Mouse (Mus musculus): ENCODE data around the gene Rbfox3. TPM values are rescaled to one million over a fixed set of nuclear protein-coding genes. Genes with fewer than 3 reads are reported as not detected.

Gene Rbfox3
- polyA plus RNA-seq, 1 experiment from 2014 or later, result 31.7 TPM

DNA sequence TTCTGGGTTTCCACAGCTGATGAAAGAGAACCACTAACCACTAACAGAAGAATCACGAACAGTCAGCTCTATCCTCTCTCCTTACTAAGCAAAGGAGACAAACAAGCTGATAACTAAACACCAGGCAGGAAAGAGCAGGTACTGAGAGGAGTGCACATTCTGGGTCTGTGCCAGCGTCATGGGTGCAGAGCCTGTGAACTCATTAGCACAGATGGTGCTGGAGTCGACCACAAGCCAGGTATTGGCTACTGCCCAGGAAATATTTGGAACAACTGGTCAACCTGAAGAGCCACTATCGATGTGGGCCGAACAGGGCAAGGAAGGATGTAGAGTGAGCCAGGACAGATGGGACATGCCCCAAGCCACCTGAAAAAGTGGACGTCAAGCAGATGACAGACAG is 50.2 kb downstream of the Rbfox3 start:
- 92% methylated on average over 6 of the region's 6 CpGs for WGBS
- Histone ChIP-seq H3K27me3 (ENCODE audit: control insufficient read depth, insufficient read depth, low read length) (no peaks in the 10 kb centered on the region), H3K9me3 (ENCODE audit: control insufficient read depth, low read length) (no peaks in the 10 kb centered on the region), H3K36me3 (ENCODE audit: control insufficient read depth, insufficient read depth, low read length) (no peaks in the 10 kb centered on the region), H3K9ac (replicated peaks; ENCODE audit: low read length) (no peak overlapping the region), H3K27ac (replicated peaks; ENCODE audit: low read depth, low read length) (no peak overlapping the region), H3K4me2 (ENCODE audit: low read length) (no peak overlapping the region), H3K4me3 (replicated peaks; ENCODE audit: low read depth, low read length) (no peak overlapping the region), H3K4me1 (ENCODE audit: control insufficient read depth, insufficient read depth, low read length) (peaks cover 20% of the 10 kb centered on the region)
- no peak for DNase-seq
- ATAC-seq (ENCODE audit: low FRiP score, low TSS enrichment), result no peak

DNA sequence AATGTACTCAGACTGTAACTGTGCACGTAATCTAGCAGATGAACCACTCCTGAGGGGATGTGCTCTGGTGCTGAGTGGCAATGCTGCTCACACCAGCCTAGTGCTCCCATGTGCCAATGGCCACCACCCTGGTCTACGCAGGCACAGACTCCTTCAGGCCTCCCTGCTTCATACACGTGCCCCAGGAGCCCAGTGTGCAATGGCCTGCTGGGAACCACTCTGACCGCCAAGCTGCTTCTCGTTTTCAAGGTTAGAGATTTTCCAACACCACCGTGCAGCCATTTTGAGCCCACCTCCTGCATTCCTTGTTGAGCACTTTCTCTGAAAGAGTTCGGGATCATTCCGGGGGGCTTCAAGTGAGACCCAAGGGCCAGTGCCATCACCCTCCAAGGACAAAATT is 50.6 kb downstream of the Rbfox3 start:
- Histone ChIP-seq H3K4me2 (ENCODE audit: low read length) (no peak overlapping the region), H3K4me3 (replicated peaks; ENCODE audit: low read depth, low read length) (no peak overlapping the region), H3K36me3 (ENCODE audit: control insufficient read depth, insufficient read depth, low read length) (no peaks in the 10 kb centered on the region), H3K4me1 (ENCODE audit: control insufficient read depth, insufficient read depth, low read length) (peaks cover 20% of the 10 kb centered on the region), H3K9me3 (ENCODE audit: control insufficient read depth, low read length) (no peaks in the 10 kb centered on the region), H3K9ac (replicated peaks; ENCODE audit: low read length) (no peak overlapping the region), H3K27ac (replicated peaks; ENCODE audit: low read depth, low read length) (no peak overlapping the region), H3K27me3 (ENCODE audit: control insufficient read depth, insufficient read depth, low read length) (no peaks in the 10 kb centered on the region)
- no peak for ATAC-seq (ENCODE audit: low FRiP score, low TSS enrichment)
- DNase-seq, result no peak
- 91% methylated on average over 8 of the region's 8 CpGs for WGBS

DNA sequence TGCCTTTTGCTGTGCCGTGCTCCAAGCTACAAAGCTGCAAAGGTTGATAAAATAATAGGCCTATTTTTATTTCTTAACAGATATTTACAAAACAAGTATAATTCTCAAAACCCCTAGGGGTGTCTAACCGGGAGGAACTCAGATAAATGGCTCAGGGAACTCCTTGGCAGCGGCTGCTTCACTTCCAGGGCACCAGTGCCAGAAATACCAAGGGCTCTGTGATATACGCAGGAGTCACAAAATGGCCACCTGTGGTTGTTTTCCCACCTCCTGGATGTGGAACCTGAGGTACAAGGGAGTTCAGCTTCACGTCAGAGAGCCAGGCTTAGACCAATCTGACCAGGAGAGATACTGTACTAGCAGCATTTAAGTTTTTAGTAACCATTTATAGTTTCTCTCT is 51.6 kb downstream of the Rbfox3 start:
- Histone ChIP-seq H3K27ac (replicated peaks; ENCODE audit: low read depth, low read length) (no peak overlapping the region), H3K4me2 (ENCODE audit: low read length) (no peak overlapping the region), H3K9me3 (ENCODE audit: control insufficient read depth, low read length) (no peaks in the 10 kb centered on the region), H3K4me1 (ENCODE audit: control insufficient read depth, insufficient read depth, low read length) (peaks cover 18% of the 10 kb centered on the region), H3K36me3 (ENCODE audit: control insufficient read depth, insufficient read depth, low read length) (no peaks in the 10 kb centered on the region), H3K9ac (replicated peaks; ENCODE audit: low read length) (no peak overlapping the region), H3K4me3 (replicated peaks; ENCODE audit: low read depth, low read length) (no peak overlapping the region), H3K27me3 (ENCODE audit: control insufficient read depth, insufficient read depth, low read length) (no peaks in the 10 kb centered on the region)
- DNase-seq, result no peak
- 85% methylated on average over 5 of the region's 5 CpGs for WGBS
- ATAC-seq (ENCODE audit: low FRiP score, low TSS enrichment), result no peak

DNA sequence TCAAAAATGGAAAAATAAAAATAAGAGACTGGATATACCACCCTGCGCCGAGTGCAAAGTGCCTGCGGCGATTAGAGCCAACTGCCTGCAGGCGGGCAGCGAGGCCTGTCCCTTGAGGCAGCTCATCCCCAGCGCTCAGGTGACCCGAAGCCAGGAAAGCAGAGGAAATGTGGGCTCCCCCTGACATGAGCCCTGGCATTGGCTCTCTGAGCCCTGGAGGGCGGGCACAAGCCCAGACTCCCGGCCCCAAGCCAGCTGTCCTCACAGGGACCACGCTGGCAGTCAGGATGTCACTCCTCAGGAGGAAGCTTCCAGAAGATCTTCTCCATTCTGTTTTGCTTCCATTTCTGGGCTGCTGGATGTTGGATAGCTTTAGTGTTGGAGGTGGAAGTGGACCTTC is 53.1 kb downstream of the Rbfox3 start:
- DNase-seq, result peak; percentile 32
- ATAC-seq (ENCODE audit: low FRiP score, low TSS enrichment), result no peak
- no peak overlapping the region for H3K4me3 ChIP-seq (replicated peaks; ENCODE audit: low read depth, low read length)
- 66% methylated on average over 11 of the region's 11 CpGs for WGBS
- H3K4me2 ChIP-seq (ENCODE audit: low read length), result no peak overlapping the region
- H3K36me3 ChIP-seq (ENCODE audit: control insufficient read depth, insufficient read depth, low read length), result no peaks in the 10 kb centered on the region
- no peaks in the 10 kb centered on the region for H3K9me3 ChIP-seq (ENCODE audit: control insufficient read depth, low read length)
- peak overlapping the region; percentile 46 for H3K27ac ChIP-seq (replicated peaks; ENCODE audit: low read depth, low read length)
- H3K27me3 ChIP-seq (ENCODE audit: control insufficient read depth, insufficient read depth, low read length), result no peaks in the 10 kb centered on the region
- no peak overlapping the region for H3K9ac ChIP-seq (replicated peaks; ENCODE audit: low read length)
- H3K4me1 ChIP-seq (ENCODE audit: control insufficient read depth, insufficient read depth, low read length), result peaks cover 14% of the 10 kb centered on the region

DNA sequence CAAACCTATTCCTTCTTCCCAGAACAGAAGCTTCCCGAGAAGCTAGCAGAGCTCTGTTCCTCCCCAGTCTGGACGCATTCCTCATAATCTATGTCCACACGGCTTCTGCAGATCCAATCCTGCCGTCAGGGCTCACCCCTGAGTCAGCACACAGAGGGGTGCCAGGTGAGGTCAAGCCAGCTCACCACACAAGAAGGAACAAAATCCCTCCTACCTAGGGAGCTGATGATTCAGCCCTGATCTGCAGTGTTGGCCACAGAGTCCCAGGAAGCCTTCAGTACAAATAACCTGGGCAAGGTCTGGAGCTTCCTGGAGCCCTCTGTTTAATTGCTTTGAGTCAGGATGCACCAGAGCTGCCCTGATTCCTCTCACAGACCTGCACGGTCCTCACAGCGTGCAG is 60.0 kb downstream of the Rbfox3 start:
- no peaks in the 10 kb centered on the region for H3K9me3 ChIP-seq (ENCODE audit: control insufficient read depth, low read length)
- H3K27me3 ChIP-seq (ENCODE audit: control insufficient read depth, insufficient read depth, low read length), result no peaks in the 10 kb centered on the region
- no peak overlapping the region for H3K4me3 ChIP-seq (replicated peaks; ENCODE audit: low read depth, low read length)
- DNase-seq, result no peak
- ATAC-seq (ENCODE audit: low FRiP score, low TSS enrichment), result no peak
- WGBS, result 78% methylated on average over 6 of the region's 6 CpGs
- no peak overlapping the region for H3K9ac ChIP-seq (replicated peaks; ENCODE audit: low read length)
- H3K4me1 ChIP-seq (ENCODE audit: control insufficient read depth, insufficient read depth, low read length), result 0 out of 2 replicates have a peak, but pooled peaks cover 11% of the 10 kb centered on the region
- H3K4me2 ChIP-seq (ENCODE audit: low read length), result no peak overlapping the region
- no peak overlapping the region for H3K27ac ChIP-seq (replicated peaks; ENCODE audit: low read depth, low read length)
- H3K36me3 ChIP-seq (ENCODE audit: control insufficient read depth, insufficient read depth, low read length), result no peaks in the 10 kb centered on the region

DNA sequence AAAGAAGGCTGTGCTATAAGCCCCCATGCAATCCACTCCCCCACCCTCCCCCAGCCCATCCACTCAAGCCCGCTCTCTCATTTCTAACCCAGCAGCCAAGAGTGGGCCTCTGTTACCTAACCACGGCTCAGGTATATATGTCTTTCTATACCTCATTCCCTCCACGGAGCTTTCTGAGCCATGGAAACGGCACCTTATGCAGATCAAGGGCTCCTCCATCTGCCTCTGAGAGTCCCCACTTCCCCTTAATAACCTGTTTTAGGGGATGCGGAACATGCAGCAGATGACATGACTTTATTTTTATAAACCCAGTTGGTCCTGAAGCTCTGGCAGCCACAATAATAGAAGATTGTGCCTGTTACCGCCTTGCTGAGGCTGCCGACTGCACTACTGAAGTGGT is 63.4 kb downstream of the Rbfox3 start:
- no peak for DNase-seq
- 0 out of 2 replicates have a peak overlapping the region, but pooled peaks have one; percentile 37 for H3K27ac ChIP-seq (replicated peaks; ENCODE audit: low read depth, low read length)
- no peaks in the 10 kb centered on the region for H3K27me3 ChIP-seq (ENCODE audit: control insufficient read depth, insufficient read depth, low read length)
- no peaks in the 10 kb centered on the region for H3K9me3 ChIP-seq (ENCODE audit: control insufficient read depth, low read length)
- WGBS, result 75% methylated on average over 7 of the region's 7 CpGs
- H3K4me3 ChIP-seq (replicated peaks; ENCODE audit: low read depth, low read length), result no peak overlapping the region
- 0 out of 2 replicates have a peak, but pooled peaks cover 11% of the 10 kb centered on the region for H3K4me1 ChIP-seq (ENCODE audit: control insufficient read depth, insufficient read depth, low read length)
- ATAC-seq (ENCODE audit: low FRiP score, low TSS enrichment), result no peak
- no peaks in the 10 kb centered on the region for H3K36me3 ChIP-seq (ENCODE audit: control insufficient read depth, insufficient read depth, low read length)
- no peak overlapping the region for H3K4me2 ChIP-seq (ENCODE audit: low read length)
- H3K9ac ChIP-seq (replicated peaks; ENCODE audit: low read length), result no peak overlapping the region

DNA sequence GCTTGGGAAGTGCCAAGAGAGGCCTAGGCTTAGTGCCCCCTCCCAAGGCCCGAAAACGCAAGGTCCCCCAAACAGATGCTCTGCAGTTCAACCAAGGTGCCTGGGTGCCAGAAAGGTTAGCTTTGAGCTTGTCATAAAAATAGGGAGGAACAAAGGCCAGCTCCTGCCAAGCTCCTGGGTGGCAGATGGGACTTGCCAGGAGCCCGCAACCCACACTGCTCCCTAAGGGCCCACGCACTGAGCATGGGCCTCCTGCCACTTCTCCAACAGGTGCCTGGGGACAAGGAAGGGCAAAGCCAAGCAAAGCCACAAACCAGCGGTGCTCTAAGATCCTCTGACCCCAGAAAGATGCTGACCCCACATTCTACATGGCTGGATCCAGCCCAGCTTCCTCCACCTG is 70.4 kb downstream of the Rbfox3 start:
- Histone ChIP-seq H3K27me3 (ENCODE audit: control insufficient read depth, insufficient read depth, low read length) (no peaks in the 10 kb centered on the region), H3K36me3 (ENCODE audit: control insufficient read depth, insufficient read depth, low read length) (no peaks in the 10 kb centered on the region), H3K4me2 (ENCODE audit: low read length) (no peak overlapping the region), H3K9ac (replicated peaks; ENCODE audit: low read length) (no peak overlapping the region), H3K4me3 (replicated peaks; ENCODE audit: low read depth, low read length) (no peak overlapping the region), H3K27ac (replicated peaks; ENCODE audit: low read depth, low read length) (no peak overlapping the region), H3K4me1 (ENCODE audit: control insufficient read depth, insufficient read depth, low read length) (no peaks in the 10 kb centered on the region), H3K9me3 (ENCODE audit: control insufficient read depth, low read length) (no peaks in the 10 kb centered on the region)
- DNase-seq (no peak), ATAC-seq (ENCODE audit: low FRiP score, low TSS enrichment) (no peak)
- 77% methylated on average over 5 of the region's 5 CpGs for WGBS

DNA sequence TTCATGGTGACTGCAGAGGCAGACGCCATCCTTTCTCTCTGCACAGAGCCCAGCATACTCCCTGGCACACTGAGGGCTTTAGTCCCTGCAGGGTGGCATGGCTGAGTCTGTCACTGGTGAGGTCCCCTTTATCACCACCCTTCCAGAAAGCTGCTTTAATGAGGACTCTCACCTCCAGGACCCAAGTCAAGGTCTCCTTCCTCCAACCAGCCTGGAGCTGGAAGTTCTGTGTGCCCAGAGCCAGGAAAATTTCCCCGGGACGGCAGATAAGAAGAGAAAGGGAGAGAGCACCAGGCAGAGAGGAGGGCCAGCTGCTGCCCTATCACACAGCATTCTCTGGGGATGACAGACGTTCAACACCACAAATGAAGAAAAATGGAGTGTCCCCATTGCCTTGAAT is 73.2 kb downstream of the Rbfox3 start:
- H3K27me3 ChIP-seq (ENCODE audit: control insufficient read depth, insufficient read depth, low read length), result no peaks in the 10 kb centered on the region
- no peak overlapping the region for H3K4me3 ChIP-seq (replicated peaks; ENCODE audit: low read depth, low read length)
- no peaks in the 10 kb centered on the region for H3K9me3 ChIP-seq (ENCODE audit: control insufficient read depth, low read length)
- WGBS, result 56% methylated on average over 4 of the region's 4 CpGs
- H3K4me2 ChIP-seq (ENCODE audit: low read length), result no peak overlapping the region
- no peak overlapping the region for H3K9ac ChIP-seq (replicated peaks; ENCODE audit: low read length)
- no peaks in the 10 kb centered on the region for H3K36me3 ChIP-seq (ENCODE audit: control insufficient read depth, insufficient read depth, low read length)
- no peak overlapping the region for H3K27ac ChIP-seq (replicated peaks; ENCODE audit: low read depth, low read length)
- 0 out of 2 replicates have a peak, but pooled peaks cover 3% of the 10 kb centered on the region for H3K4me1 ChIP-seq (ENCODE audit: control insufficient read depth, insufficient read depth, low read length)
- ATAC-seq (ENCODE audit: low FRiP score, low TSS enrichment) (no peak), DNase-seq (no peak)

DNA sequence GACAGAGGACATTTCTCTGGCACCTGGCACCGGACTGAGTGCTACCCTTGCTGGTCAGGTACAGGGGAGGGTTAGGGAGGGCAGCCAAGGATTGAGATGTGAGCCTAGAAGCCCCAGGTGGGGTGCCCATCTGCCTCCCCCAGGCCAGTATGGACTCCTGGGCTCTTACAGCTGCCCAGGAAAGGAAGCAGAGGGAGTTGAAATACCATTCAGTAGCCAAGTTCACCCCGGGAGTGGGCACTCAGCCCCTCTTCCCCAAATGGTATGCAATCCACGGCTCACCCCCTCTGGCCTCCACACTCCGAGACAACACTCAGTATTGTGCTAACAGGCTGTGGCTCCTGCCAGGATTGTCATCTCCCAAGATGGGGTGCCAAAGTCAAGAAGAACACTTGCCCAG is 74.5 kb downstream of the Rbfox3 start:
- ATAC-seq (ENCODE audit: low FRiP score, low TSS enrichment), result no peak
- H3K4me1 ChIP-seq (ENCODE audit: control insufficient read depth, insufficient read depth, low read length), result 0 out of 2 replicates have a peak, but pooled peaks cover 3% of the 10 kb centered on the region
- H3K9ac ChIP-seq (replicated peaks; ENCODE audit: low read length), result no peak overlapping the region
- H3K27me3 ChIP-seq (ENCODE audit: control insufficient read depth, insufficient read depth, low read length), result no peaks in the 10 kb centered on the region
- no peaks in the 10 kb centered on the region for H3K9me3 ChIP-seq (ENCODE audit: control insufficient read depth, low read length)
- WGBS, result 76% methylated on average over 4 of the region's 4 CpGs
- H3K4me2 ChIP-seq (ENCODE audit: low read length), result no peak overlapping the region
- H3K4me3 ChIP-seq (replicated peaks; ENCODE audit: low read depth, low read length), result no peak overlapping the region
- DNase-seq, result no peak
- no peaks in the 10 kb centered on the region for H3K36me3 ChIP-seq (ENCODE audit: control insufficient read depth, insufficient read depth, low read length)
- no peak overlapping the region for H3K27ac ChIP-seq (replicated peaks; ENCODE audit: low read depth, low read length)
